ENCODE assay signal across 25 mouse cellular contexts in genomic region chr2:60640342-60640672, GRCm38 (mm10).
DNase-seq lines count a peak whose midpoint lies in the region; ATAC-seq and TF ChIP-seq lines count a peak whose summit lies in the region.
"Had no signal": no experiment of that assay in that cellular context is flagged by ENCODE, and none has a peak within 500 bp of the region (broad histone marks: within the 10 kb centered on the region; RNA-seq: fewer than 3 reads in every experiment).

No protein-coding gene starts in this region.

- H3K9ac ChIP-seq in forebrain, embryonic 15.5 days (replicated peaks), result no peak overlapping the region
- no peak overlapping the region for H3K9ac ChIP-seq in forebrain, embryonic 16.5 days (replicated peaks; ENCODE audit: low read depth, low read length)
- H3K9ac ChIP-seq in heart, embryonic 16.5 days (ENCODE audit: low read length), result no peak overlapping the region
- H3K9ac ChIP-seq in lung, embryonic 16.5 days (ENCODE audit: low read length), result no peak overlapping the region
- H3K9ac ChIP-seq: embryonic facial prominence, embryonic 12.5 days; forebrain, embryonic 13.5 days; hindbrain, embryonic 12.5 days; kidney, embryonic 15.5 days; limb, embryonic 12.5 days; liver, embryonic 12.5 days had no signal

- no peak overlapping the region for H3K4me2 ChIP-seq in forebrain, embryonic 15.5 days (replicated peaks)
- H3K4me2 ChIP-seq in forebrain, embryonic 16.5 days (ENCODE audit: low read length), result no peak overlapping the region
- H3K4me2 ChIP-seq in heart, embryonic 16.5 days (ENCODE audit: low read depth, low read length), result peak overlapping the region; percentile 5
- no peak overlapping the region for H3K4me2 ChIP-seq in lung, embryonic 16.5 days (ENCODE audit: low read depth, low read length)
- H3K4me2 ChIP-seq: embryonic facial prominence, embryonic 12.5 days; forebrain, embryonic 13.5 days; hindbrain, embryonic 12.5 days; kidney, embryonic 15.5 days; limb, embryonic 12.5 days; liver, embryonic 12.5 days had no signal

- no peaks in the 10 kb centered on the region for H3K9me3 ChIP-seq in forebrain, embryonic 15.5 days
- H3K9me3 ChIP-seq in forebrain, embryonic 16.5 days (ENCODE audit: control insufficient read depth, low read length), result no peaks in the 10 kb centered on the region
- H3K9me3 ChIP-seq in heart, embryonic 16.5 days (replicated peaks; ENCODE audit: control insufficient read depth, low read length), result no peaks in the 10 kb centered on the region
- no peaks in the 10 kb centered on the region for H3K9me3 ChIP-seq in lung, embryonic 16.5 days (ENCODE audit: control insufficient read depth, low read length)
- H3K9me3 ChIP-seq: embryonic facial prominence, embryonic 12.5 days; forebrain, embryonic 13.5 days; hindbrain, embryonic 12.5 days; kidney, embryonic 15.5 days; limb, embryonic 12.5 days; liver, embryonic 12.5 days; megakaryocyte, embryonic 14.5 days had no signal

- no peaks in the 10 kb centered on the region for H3K36me3 ChIP-seq in forebrain, embryonic 15.5 days
- H3K36me3 ChIP-seq in forebrain, embryonic 16.5 days (ENCODE audit: control insufficient read depth, insufficient read depth), result no peaks in the 10 kb centered on the region
- no peaks in the 10 kb centered on the region for H3K36me3 ChIP-seq in heart, embryonic 16.5 days (ENCODE audit: control insufficient read depth, insufficient read depth)
- H3K36me3 ChIP-seq in lung, embryonic 16.5 days (ENCODE audit: control insufficient read depth, insufficient read depth, low read length), result no peaks in the 10 kb centered on the region
- no peaks in the 10 kb centered on the region for H3K36me3 ChIP-seq in C2C12 (ENCODE audit: control insufficient read depth, insufficient read depth)
- H3K36me3 ChIP-seq: embryonic facial prominence, embryonic 12.5 days; hindbrain, embryonic 12.5 days; kidney, embryonic 15.5 days; limb, embryonic 12.5 days; liver, embryonic 12.5 days had no signal

- H3K4me3 ChIP-seq in forebrain, embryonic 15.5 days, result no peak overlapping the region
- H3K4me3 ChIP-seq in forebrain, embryonic 16.5 days (replicated peaks; ENCODE audit: low read length), result no peak overlapping the region
- no peak overlapping the region for H3K4me3 ChIP-seq in heart, embryonic 16.5 days (ENCODE audit: low read length)
- H3K4me3 ChIP-seq in lung, embryonic 16.5 days (ENCODE audit: low read length), result no peak overlapping the region
- H3K4me3 ChIP-seq in C2C12 (ENCODE audit: insufficient read depth, poor library complexity, severe bottlenecking), result no peak overlapping the region
- H3K4me3 ChIP-seq: embryonic facial prominence, embryonic 12.5 days; erythroblast, embryonic 14.5 days; forebrain, embryonic 13.5 days; hindbrain, embryonic 12.5 days; kidney, embryonic 15.5 days; limb, embryonic 12.5 days; liver, embryonic 12.5 days; megakaryocyte, embryonic 14.5 days had no signal

- H3K79me2 ChIP-seq in C2C12 (ENCODE audit: control insufficient read depth, insufficient read depth), result no peaks in the 10 kb centered on the region

- no peaks in the 10 kb centered on the region for H3K79me3 ChIP-seq in C2C12 (ENCODE audit: low read depth)

- ATAC-seq in forebrain, embryonic 15.5 days (replicated peaks), result 0 out of 2 replicates have a peak, but pooled peaks have one; percentile 4
- no peak for ATAC-seq in forebrain, embryonic 16.5 days
- peak; percentile 37; the same call in 1 of the 2 replicates for ATAC-seq in heart, embryonic 16.5 days (replicated peaks; ENCODE audit: extremely low read depth, insufficient read depth, low FRiP score)
- ATAC-seq in lung, embryonic 16.5 days (ENCODE audit: low read depth), result 0 out of 2 replicates have a peak, but pooled peaks have one; percentile 28
- ATAC-seq: CD4-positive, CD25-positive, alpha-beta regulatory T cell, adult 4 months; forebrain, embryonic 13.5 days; intestine, embryonic 16.5 days; liver, embryonic 12.5 days had no signal

- no peak overlapping the region for H3K27ac ChIP-seq in forebrain, embryonic 15.5 days (replicated peaks)
- H3K27ac ChIP-seq in forebrain, embryonic 16.5 days (ENCODE audit: low read length), result no peak overlapping the region
- no peak overlapping the region for H3K27ac ChIP-seq in heart, embryonic 16.5 days (ENCODE audit: low read length)
- no peak overlapping the region for H3K27ac ChIP-seq in lung, embryonic 16.5 days (ENCODE audit: low read length)
- H3K27ac ChIP-seq: embryonic facial prominence, embryonic 12.5 days; forebrain, embryonic 13.5 days; hindbrain, embryonic 12.5 days; kidney, embryonic 15.5 days; limb, embryonic 12.5 days; liver, embryonic 12.5 days had no signal

- no peak for DNase-seq in heart, postnatal 36 days
- no peak for DNase-seq in lung, postnatal 10 days
- DNase-seq in frontal cortex, postnatal 25 days (ENCODE audit: low spot score in 2 of 2), result no peak
- DNase-seq: adrenal gland, adult 8-10 months; cerebellum, adult 9-11 months; gastrocnemius, postnatal 25 days; lung, postnatal 14 days; right cerebral cortex, postnatal 25 days; thymus, adult 2 months had no signal

- 40% methylated on average over 7 of the region's 7 CpGs for WGBS in forebrain, embryonic 15.5 days
- 41% methylated on average over 7 of the region's 7 CpGs for WGBS in forebrain, embryonic 16.5 days
- 20% methylated on average over 7 of the region's 7 CpGs for WGBS in heart, embryonic 16.5 days
- 37% methylated on average over 7 of the region's 7 CpGs for WGBS in lung, embryonic 16.5 days

- H3K4me1 ChIP-seq in forebrain, embryonic 15.5 days, result peaks cover 17% of the 10 kb centered on the region
- H3K4me1 ChIP-seq in forebrain, embryonic 16.5 days (replicated peaks; ENCODE audit: control insufficient read depth, insufficient read depth, low read length), result peaks cover 12% of the 10 kb centered on the region
- H3K4me1 ChIP-seq in heart, embryonic 16.5 days (ENCODE audit: control insufficient read depth, insufficient read depth, low read length), result peaks cover 24% of the 10 kb centered on the region
- H3K4me1 ChIP-seq in lung, embryonic 16.5 days (replicated peaks; ENCODE audit: control insufficient read depth, insufficient read depth, low read length), result peaks cover 18% of the 10 kb centered on the region
- H3K4me1 ChIP-seq: liver, embryonic 12.5 days had no signal

- H3K27me3 ChIP-seq in forebrain, embryonic 15.5 days, result peaks cover 7% of the 10 kb centered on the region; the same call in 1 of the 2 replicates
- H3K27me3 ChIP-seq in forebrain, embryonic 16.5 days (replicated peaks; ENCODE audit: control insufficient read depth, insufficient read depth, low read length), result peaks cover 9% of the 10 kb centered on the region; the same call in 1 of the 2 replicates
- H3K27me3 ChIP-seq in heart, embryonic 16.5 days (ENCODE audit: control insufficient read depth, insufficient read depth, low read length), result no peaks in the 10 kb centered on the region
- H3K27me3 ChIP-seq in lung, embryonic 16.5 days (ENCODE audit: control insufficient read depth, insufficient read depth, low read depth, low read length), result no peaks in the 10 kb centered on the region
- no peaks in the 10 kb centered on the region for H3K27me3 ChIP-seq in C2C12 (ENCODE audit: control insufficient read depth, insufficient read depth, insufficient read length)
- H3K27me3 ChIP-seq: embryonic facial prominence, embryonic 12.5 days; hindbrain, embryonic 12.5 days; kidney, embryonic 15.5 days; limb, embryonic 12.5 days; liver, embryonic 12.5 days; Patski had no signal

- peak overlapping the region; percentile 42 for H3ac ChIP-seq in C2C12 (ENCODE audit: control insufficient read depth, insufficient read length, low read depth)

- TF ChIP-seq CTCF in C2C12 (IDR thresholded peaks at IDR 0.05; ENCODE audit: control insufficient read depth, insufficient read depth, insufficient read length), result no peak

- intact Hi-C loops in heart, postnatal 36 days (cut with DNase I), result no loop called here

TF ChIP-seq in C2C12, 6 proteins besides CTCF, POLR2A, EP300 and RAD21:
- TF ChIP-seq FOSL1 (IDR thresholded peaks at IDR 0.05; ENCODE audit: insufficient read depth, low read length, poor library complexity, severe bottlenecking) (no peak), USF1 (IDR thresholded peaks at IDR 0.05; ENCODE audit: low read depth) (no peak), CEBPB (IDR thresholded peaks at IDR 0.05; ENCODE audit: low read depth) (no peak), MYOD1 (IDR thresholded peaks at IDR 0.05; ENCODE audit: control insufficient read depth, insufficient read length, low read depth) (no peak), MYOG (IDR thresholded peaks at IDR 0.05; ENCODE audit: control insufficient read depth, extremely low read depth, insufficient read length) (no peak), MAX (IDR thresholded peaks at IDR 0.05) (no peak)
